Mouse (Mus musculus) neural tube, embryonic 12.5 days (tissue): ENCODE data around the gene Samd9l. TPM values are rescaled to one million over a fixed set of nuclear protein-coding genes. Genes with fewer than 3 reads are reported as not detected.
"Not testable (repeated sequence)": the region's sequence is repeated elsewhere in the genome, so short reads cannot be mapped to it uniquely, and the experiment has no call there.

Experiments used
- ATAC-seq: fragments of 200-750 bp; cut with Nextera tagmentation; 2 replicates; pipeline ENCODE4 v1.8.0; 2017; ENCODE audit warnings: low read depth, mild to moderate bottlenecking, moderate TSS enrichment, moderate library complexity; ENCODE audit not compliant: low FRiP score
- H3K27ac ChIP-seq: fragments of 300-500 bp; sonication (generic); 2 replicates; pipeline ENCODE4 v1.5.1; 2016
- H3K27me3 ChIP-seq: fragments of 300-500 bp; sonication (generic); replicated peaks from 2 replicates; pipeline ENCODE4 v1.6.1; 2016; ENCODE audit warnings: mild to moderate bottlenecking
- H3K36me3 ChIP-seq: fragments of 300-500 bp; sonication (generic); 2 replicates; pipeline ENCODE4 v1.6.1; 2016; ENCODE audit warnings: mild to moderate bottlenecking
- H3K4me1 ChIP-seq: fragments of 300-500 bp; sonication (generic); 2 replicates; pipeline ENCODE4 v1.6.1; 2016
- H3K4me2 ChIP-seq: fragments of 300-500 bp; sonication (generic); replicated peaks from 2 replicates; pipeline ENCODE4 v1.6.1; 2016; ENCODE audit warnings: mild to moderate bottlenecking
- H3K4me3 ChIP-seq: fragments of 300-500 bp; sonication (generic); 2 replicates; pipeline ENCODE4 v1.5.1; 2016
- H3K9ac ChIP-seq: fragments of 300-500 bp; sonication (generic); 2 replicates; pipeline ENCODE4 v1.6.1; 2016; ENCODE audit warnings: mild to moderate bottlenecking
- H3K9me3 ChIP-seq: fragments of 300-500 bp; sonication (generic); 2 replicates; pipeline ENCODE4 v1.6.1; 2016; ENCODE audit warnings: mild to moderate bottlenecking
- WGBS: fragments of 180-500 bp; shearing (Covaris S2); methylation state at CpG from one replicate; pipeline ENCODE4 v1.1.7; 2016; 5-methylcytosine and 5-hydroxymethylcytosine counted together
- polyA plus RNA-seq: library from polyadenylated mRNA; unstranded; fragments of >200 nt; fragmentation: Nextera tagmentation; extraction: Ambion mirVana; gene quantifications from 2 replicates; pipeline ENCODE4 v1.2.1, GENCODE M21; 2016

Gene Samd9l
- polyA plus RNA-seq, result 0.50 and 0.67 TPM in 2 replicates

DNA sequence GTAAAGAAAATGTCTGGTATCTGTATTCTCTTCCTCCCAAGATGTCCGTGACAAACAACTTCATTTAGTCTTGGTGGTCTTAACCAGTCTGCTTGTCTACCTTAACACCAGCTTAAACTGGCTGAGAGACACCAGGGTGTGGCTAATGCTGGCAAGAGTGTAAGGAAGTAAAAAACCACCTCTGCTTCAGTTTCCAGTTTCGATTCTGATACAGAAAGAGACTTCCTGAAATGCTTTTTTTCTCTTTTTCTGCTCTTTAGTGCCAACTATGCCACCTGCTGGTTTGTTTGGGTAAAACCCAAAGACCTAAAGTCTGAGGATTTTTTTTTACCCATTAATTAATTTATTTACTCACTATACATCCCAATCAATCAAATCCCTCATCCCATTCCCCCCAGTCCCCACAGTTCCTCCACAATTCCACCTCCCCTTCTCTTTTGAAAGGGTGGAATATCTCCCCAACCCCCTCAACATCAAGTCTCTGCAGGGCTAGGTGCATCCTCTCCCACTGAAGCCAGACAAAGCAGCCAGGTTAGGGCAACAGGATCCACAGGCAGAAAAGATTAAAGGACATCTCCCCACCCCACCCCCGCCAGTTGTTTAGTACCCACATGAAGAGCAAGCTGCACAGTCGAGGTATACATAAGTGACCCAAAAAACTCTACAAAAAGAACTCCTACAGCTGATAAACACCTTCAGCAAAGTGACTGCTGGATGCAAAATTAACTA is at the start of gene Samd9l:
Gene Samd9l (minus strand): TSS at position 233 of the 729 bp plus-strand sequence.
- 54% methylated on average over 4 of the region's 4 CpGs for WGBS
- not testable (repeated sequence) for H3K36me3 ChIP-seq, H3K27ac ChIP-seq, H3K4me1 ChIP-seq, H3K9me3 ChIP-seq, H3K4me2 ChIP-seq, H3K9ac ChIP-seq, ATAC-seq, H3K27me3 ChIP-seq, H3K4me3 ChIP-seq

DNA sequence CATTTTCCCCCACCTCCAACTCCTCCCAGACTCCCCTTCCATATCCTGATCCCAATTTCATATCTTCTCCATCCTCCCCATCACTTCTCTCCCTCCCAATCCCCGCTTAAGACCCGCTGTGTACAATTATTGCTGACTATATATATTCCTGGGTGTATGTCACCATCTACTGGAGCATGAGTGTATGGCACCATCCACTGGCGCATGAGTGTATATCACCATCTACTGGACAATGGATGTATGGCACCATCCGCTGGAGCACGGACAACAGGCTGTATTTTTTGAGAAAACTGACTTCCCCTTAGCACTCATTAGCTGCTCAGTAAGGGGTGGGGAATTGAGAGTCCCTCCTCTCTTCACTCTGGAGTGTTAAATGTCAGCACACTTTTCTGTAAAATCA is 48.0 kb upstream of the Samd9l start:
- 8% methylated on average over 5 of the region's 5 CpGs for WGBS
- peak; percentile 81 for ATAC-seq
- H3K9me3 ChIP-seq, result no peaks in the 10 kb centered on the region
- no peak overlapping the region for H3K27ac ChIP-seq
- H3K4me3 ChIP-seq, result no peak overlapping the region
- no peak overlapping the region for H3K4me2 ChIP-seq
- H3K9ac ChIP-seq, result no peak overlapping the region
- H3K27me3 ChIP-seq, result no peaks in the 10 kb centered on the region
- H3K36me3 ChIP-seq, result no peaks in the 10 kb centered on the region
- no peaks in the 10 kb centered on the region for H3K4me1 ChIP-seq

DNA sequence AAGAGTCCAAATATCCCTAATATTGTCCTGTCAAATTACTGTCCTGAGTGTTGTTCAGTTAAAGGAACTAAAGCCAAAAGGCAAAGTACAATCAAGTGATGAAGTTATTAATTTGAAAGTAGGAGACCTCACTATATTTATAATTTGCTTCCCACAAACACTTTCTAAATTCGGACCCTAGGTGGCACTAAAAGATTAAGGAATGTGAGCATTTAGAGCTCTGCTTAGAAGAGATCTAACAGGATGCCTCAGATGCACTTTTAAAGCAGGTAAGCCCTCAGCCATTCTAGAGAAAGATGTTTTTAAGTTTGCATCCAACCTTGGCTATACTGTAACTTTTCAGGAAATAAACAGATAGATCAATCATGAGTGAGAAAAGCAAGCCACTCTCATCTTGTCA is 44.5 kb upstream of the Samd9l start:
- Histone ChIP-seq H3K27ac (no peak overlapping the region), H3K4me1 (no peaks in the 10 kb centered on the region), H3K9me3 (no peaks in the 10 kb centered on the region), H3K36me3 (no peaks in the 10 kb centered on the region), H3K4me3 (no peak overlapping the region), H3K4me2 (no peak overlapping the region), H3K27me3 (no peaks in the 10 kb centered on the region), H3K9ac (no peak overlapping the region)
- 16% methylated on average over 1 of the region's 1 CpGs for WGBS
- no peak for ATAC-seq

DNA sequence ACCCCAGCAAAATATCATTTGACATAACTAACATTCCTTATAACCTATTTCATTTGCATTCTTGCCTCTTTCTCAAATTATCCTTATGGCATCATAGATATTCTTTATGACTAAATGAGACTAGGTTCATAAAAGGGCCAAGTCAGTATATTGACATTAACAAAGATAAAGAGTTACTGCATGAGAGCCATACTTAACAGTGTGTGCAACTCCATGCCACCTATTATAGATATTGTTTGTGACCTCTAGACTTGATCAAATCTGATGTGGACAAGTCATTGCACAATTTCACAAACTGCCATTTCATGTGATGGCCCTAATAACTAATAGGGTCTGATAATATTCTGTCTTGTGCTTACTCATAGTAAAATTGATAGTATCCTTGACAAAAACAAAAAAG is 36.7 kb upstream of the Samd9l start:
- Histone ChIP-seq H3K36me3 (no peaks in the 10 kb centered on the region), H3K9ac (no peak overlapping the region), H3K27ac (no peak overlapping the region), H3K4me3 (no peak overlapping the region), H3K27me3 (no peaks in the 10 kb centered on the region), H3K4me1 (no peaks in the 10 kb centered on the region), H3K9me3 (0 out of 2 replicates have a peak, but pooled peaks cover 4% of the 10 kb centered on the region), H3K4me2 (no peak overlapping the region)
- no peak for ATAC-seq

DNA sequence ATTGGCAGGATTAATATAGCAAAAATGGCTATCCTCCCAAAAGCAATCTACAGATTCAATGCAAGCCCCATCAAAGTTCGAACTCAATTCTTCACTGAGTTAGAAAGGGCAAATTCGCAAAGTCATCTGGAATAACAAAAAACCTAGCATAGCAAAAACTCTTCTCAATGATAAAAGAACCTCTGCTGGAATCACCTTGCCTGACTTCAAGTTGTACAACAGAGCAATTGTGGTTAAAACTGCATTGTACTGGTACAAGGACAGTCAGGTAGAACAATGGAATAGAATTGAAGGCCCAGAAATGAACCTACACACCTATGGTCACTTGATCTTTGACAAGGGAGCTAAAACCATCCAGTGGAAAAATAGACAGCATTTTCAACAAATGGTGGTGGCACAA is 31.6 kb upstream of the Samd9l start:
- ATAC-seq, H3K4me1 ChIP-seq, H3K27me3 ChIP-seq, H3K36me3 ChIP-seq, H3K9me3 ChIP-seq, H3K4me3 ChIP-seq, H3K4me2 ChIP-seq, H3K9ac ChIP-seq, H3K27ac ChIP-seq: not testable (repeated sequence)
- 89% methylated on average over 2 of the region's 2 CpGs for WGBS

DNA sequence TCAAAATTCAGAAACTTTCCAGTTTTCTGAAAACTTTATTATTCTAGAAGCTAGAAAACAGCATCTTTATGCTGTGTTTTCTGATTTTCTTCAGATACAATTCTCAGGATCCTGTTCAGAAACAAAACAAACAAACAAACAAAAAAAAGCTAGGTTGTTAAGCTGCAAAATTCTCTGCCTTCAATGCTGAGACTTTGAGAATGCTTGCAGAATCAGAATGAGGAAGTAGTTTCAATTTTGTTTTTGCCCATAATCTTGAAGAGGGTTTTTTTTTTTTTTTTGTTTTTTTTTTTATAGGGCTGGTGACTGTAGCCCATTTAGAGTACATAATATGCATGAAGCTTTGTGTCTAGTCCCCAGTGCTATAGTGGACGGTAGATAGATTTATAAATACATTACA is 27.7 kb upstream of the Samd9l start:
- Histone ChIP-seq H3K4me3 (no peak overlapping the region), H3K9ac (no peak overlapping the region), H3K9me3 (no peaks in the 10 kb centered on the region), H3K27ac (no peak overlapping the region), H3K4me1 (no peaks in the 10 kb centered on the region), H3K4me2 (no peak overlapping the region), H3K27me3 (no peaks in the 10 kb centered on the region), H3K36me3 (no peaks in the 10 kb centered on the region)
- 85% methylated on average over 1 of the region's 1 CpGs for whole genome bisulfite sequencing
- no peak for ATAC-seq

DNA sequence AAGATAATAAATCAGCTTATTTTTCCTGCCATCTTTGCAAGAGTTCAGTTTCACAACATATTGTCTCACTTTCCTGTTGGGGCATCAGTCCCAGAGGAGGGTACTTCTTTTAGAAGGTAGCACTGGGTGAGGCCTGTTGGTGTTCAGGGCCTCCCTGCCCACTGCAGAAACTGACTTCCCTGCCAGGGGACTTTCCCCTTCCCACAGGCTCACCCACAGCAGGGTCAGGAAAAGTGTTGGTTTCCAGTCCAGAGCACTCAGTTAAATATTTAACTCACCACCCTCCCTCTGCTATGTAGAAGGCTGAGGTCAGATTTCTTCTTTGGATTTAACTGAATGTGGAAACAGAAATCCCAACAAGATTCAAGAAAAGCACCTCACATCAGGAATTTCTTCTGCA is 26.0 kb upstream of the Samd9l start:
- H3K4me1 ChIP-seq, ATAC-seq, H3K9me3 ChIP-seq, H3K9ac ChIP-seq, H3K27ac ChIP-seq, H3K27me3 ChIP-seq, H3K4me2 ChIP-seq, H3K4me3 ChIP-seq, H3K36me3 ChIP-seq: not testable (repeated sequence)

DNA sequence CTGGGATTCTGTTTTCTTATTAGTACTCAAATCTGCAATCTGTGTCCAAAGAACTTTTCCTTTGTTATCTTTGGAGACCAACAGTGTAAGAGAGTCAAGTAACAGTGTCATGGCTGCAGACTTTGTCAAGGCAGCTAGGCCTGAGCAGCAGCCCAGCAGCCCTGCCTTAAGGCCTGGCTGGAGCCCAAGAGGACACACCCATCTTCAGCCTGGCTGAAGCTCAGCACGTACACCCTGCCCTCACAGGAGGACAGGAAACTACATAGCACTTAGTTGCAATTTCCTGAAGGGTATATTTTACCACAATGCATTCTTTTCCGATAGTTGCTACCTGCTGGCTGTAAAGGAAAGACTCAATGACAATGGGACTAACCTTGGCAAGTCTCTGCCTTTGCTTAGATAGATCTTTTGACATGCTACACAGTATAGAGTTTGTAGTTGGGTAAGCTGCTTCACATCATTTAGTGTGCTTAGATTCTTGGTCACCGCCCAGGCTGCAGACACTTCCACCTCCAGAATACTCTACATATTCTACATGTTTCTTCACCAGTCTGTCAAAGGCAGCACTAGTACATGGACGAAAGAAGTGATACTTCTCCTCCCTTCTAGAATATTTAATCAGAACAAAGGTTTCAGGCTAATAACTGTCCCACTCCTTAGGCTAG is 25.4 kb upstream of the Samd9l start:
- H3K9me3 ChIP-seq, H3K4me2 ChIP-seq, H3K4me1 ChIP-seq, H3K4me3 ChIP-seq, ATAC-seq, H3K27ac ChIP-seq, H3K9ac ChIP-seq, H3K27me3 ChIP-seq, H3K36me3 ChIP-seq: not testable (repeated sequence)
- 41% methylated on average over 1 of the region's 4 CpGs for WGBS

DNA sequence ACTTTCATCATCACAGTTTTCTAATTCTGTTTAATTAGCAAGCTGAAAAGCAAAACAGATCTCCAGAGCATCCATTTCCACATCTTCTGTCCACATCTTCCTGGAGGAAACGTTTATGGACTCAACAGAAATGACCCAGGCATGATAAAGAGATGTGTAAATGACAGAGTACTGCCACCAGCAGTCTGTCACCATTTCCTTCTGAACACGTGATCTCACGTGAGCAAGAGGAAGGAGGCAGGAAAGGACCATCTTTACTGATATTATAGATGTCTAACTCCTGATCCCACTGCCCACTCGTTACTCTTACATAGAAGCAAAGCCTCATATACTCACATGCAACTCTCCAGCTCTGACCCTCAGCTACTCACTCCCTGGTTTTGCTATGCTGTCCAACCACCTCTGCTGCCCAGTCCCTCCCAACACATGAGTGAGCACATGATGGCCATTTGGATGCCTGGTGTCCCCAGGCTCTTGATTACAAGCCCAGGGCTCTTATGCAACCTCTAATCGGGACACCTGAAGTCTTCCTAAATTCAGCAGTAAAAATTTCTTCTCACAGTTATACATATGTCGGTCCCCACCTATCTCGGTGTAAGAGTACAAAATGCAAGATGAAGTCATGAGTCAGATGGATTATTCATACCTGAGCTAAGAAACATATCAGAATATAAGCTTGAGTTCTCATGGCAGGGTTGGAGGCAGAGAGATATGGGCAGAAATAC is 2.0 kb downstream of the Samd9l start:
- H3K27me3 ChIP-seq, H3K27ac ChIP-seq, H3K4me1 ChIP-seq, H3K9ac ChIP-seq, ATAC-seq, H3K4me3 ChIP-seq, H3K9me3 ChIP-seq, H3K4me2 ChIP-seq, H3K36me3 ChIP-seq: not testable (repeated sequence)
- 96% methylated on average over 5 of the region's 7 CpGs for WGBS

DNA sequence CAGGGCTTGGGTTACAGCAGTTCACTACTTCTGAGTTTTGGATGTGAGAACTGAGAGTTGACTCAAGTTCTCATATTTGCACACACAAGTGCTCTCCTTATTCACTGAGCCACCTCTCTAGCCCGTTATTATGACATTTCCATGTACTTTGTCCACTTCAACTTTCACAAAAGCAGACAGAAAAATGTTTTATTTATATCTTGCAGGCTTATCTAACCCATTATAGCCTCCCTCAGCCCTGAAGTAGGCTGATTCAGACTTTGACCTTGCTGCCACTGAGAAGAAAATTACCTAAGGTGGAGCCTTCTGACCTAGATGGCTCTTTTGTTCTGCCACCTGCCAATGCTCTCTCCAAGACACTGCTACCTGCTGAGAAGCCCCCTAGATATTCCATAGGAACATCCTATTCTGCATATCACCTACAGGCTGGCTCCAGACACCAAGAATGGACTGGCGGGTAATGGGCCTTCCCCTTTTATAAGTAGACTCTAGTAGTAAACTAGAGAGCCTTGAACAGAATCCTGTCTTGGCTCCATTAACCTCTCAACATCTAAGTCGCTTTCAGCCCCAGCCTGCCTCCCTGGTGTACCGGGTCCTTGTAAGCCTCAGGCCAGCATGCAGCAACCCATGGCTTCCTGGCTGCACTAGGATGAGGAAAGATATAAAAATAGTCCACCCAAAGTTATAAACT is 3.3 kb downstream of the Samd9l start:
- not testable (repeated sequence) for H3K27ac ChIP-seq, H3K27me3 ChIP-seq, H3K9ac ChIP-seq, H3K36me3 ChIP-seq, H3K9me3 ChIP-seq, H3K4me1 ChIP-seq, ATAC-seq, H3K4me2 ChIP-seq, H3K4me3 ChIP-seq
- WGBS, result 81% methylated on average over 4 of the region's 4 CpGs

DNA sequence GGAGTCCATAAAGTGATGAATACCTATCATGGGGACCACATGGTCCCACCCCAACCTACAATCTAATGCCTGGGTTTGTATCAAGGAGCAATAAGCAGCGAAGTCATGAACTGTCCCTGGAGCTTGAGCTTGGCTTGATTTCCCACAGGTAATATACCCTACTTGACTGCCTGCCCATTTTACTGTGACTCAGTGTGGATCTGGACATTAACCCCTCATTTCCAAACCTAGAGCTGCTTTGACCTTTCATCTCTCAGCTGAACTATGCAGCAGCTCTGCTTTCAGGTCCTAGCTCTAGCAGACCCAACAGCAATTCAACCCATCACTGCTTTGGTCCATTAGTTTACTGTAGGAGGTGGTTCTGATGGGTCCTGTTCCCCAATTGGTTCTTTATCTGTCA is 9.4 kb downstream of the Samd9l start:
- Histone ChIP-seq H3K4me1 (no peaks in the 10 kb centered on the region), H3K9ac (no peak overlapping the region), H3K4me3 (no peak overlapping the region), H3K27ac (no peak overlapping the region), H3K9me3 (no peaks in the 10 kb centered on the region), H3K36me3 (no peaks in the 10 kb centered on the region), H3K4me2 (no peak overlapping the region), H3K27me3 (no peaks in the 10 kb centered on the region)
- WGBS, result 87% methylated on average over 1 of the region's 1 CpGs
- ATAC-seq, result no peak

DNA sequence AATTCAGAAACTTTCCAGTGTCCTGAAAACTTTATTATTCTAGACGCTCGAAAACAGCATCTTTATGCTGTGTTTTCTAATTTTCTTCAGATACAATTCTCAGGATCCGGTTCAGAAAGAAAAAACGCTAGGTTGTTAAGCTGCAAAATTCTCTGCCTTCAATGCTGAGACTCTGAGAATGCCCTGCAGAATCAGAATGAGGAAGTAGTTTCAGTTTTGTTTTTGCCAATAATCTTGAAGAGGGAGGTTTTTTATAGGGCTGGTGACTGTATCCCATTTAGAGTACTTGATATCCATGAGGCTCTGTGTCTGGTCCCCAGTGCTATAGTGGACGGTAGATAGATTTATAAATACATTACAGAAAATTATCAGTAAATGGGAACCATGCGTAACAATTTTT is 12.8 kb downstream of the Samd9l start:
- no peak overlapping the region for H3K4me2 ChIP-seq
- no peaks in the 10 kb centered on the region for H3K4me1 ChIP-seq
- H3K27ac ChIP-seq, result no peak overlapping the region
- no peaks in the 10 kb centered on the region for H3K9me3 ChIP-seq
- no peaks in the 10 kb centered on the region for H3K27me3 ChIP-seq
- H3K36me3 ChIP-seq, result no peaks in the 10 kb centered on the region
- WGBS, result 90% methylated on average over 6 of the region's 6 CpGs
- H3K4me3 ChIP-seq, result no peak overlapping the region
- no peak overlapping the region for H3K9ac ChIP-seq
- ATAC-seq, result no peak
